Mouse (Mus musculus) NIH3T3 (cell line): ENCODE measurements at regions not wholly inside any gene's neighbourhood (a gene's known extent, or its start where the extent isn't known, plus 50 kb on each side); places are given as distances from the start of the nearest gene placed in this dataset.

Source experiments
- DNase-seq: peaks from one replicate; pipeline ENCODE4 v3.0.0-alpha.2; 2012; ENCODE audit warnings: low read depth

DNA sequence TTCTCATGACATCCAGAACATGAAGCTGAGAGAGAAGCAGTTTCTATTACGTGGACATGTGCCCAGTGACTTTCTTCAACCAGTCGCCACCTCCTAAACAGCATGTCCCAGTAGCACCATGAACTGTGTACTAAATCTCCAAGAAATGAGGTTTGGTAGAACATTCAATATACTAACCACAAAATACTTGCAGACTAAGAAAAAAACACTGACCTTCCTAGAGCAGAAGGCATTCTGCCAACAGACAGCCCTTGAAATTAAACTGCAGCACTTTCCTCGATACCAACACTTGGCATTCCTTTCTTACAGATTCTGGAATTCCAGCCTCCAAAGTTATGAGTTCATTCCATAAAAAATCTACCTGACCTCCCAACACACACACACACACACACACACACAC lies 166.6 kb downstream of the Atp6ap1l start:
- peak; percentile 63 for DNase-seq

DNA sequence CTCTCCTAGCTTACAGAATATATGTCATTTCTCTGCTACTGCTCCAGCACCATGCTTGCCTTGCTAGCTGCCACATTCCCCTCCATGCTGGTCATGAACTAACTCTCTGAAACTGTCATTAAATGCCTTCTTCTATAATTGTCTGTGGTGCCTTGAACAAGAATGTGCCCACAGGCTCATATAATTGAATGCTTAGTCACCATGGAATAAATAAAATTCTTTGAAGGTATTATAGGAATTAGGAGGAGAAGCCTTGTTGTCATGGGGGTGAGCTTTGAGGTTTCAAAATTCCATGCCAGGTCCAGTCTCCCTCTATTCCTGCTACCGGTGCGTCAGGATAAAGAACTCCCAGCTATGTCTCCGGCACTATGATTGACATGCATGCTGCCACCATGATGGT lies 171.9 kb downstream of the Atp6ap1l start:
- no peak for DNase-seq

DNA sequence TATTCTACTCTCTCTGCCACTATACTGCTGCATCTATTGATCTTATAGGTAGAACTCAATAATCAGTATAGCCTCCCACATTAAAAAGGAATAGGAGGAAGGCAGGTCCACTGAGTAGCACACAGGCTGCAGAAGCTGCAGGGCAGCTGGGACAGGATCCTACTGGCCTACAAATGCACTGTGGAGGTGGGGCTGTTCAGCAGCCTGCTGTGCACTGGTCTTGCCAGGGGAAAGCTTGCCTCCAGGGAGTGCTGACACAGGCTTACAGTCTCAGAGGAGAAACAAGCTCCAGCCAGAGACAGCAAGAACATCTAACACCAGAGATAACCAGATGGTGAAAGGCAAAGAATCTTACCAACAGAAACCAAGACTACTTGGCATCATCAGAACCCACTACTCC lies 176.1 kb downstream of the Atp6ap1l start:
- DNase-seq, result peak; percentile 32

DNA sequence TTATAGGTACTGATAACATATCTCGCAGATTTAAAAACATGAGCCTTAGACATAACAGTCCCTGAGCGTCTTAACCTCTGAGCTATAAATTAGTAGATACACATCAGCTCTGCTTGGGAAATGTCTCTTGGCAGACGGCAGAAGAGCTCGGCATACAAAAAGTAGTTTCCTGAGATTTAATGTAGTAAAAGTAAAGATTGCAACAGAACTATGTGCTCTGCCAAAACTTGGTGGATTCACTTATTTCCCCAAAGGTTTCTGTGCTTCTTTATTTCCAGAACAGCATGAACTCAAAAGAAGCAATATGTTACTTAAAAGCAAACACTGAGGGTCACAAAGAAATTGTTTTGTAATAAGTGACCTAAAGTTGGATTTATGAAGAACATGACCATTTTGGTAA lies 177.3 kb downstream of the Atp6ap1l start:
- peak; percentile 68 for DNase-seq

DNA sequence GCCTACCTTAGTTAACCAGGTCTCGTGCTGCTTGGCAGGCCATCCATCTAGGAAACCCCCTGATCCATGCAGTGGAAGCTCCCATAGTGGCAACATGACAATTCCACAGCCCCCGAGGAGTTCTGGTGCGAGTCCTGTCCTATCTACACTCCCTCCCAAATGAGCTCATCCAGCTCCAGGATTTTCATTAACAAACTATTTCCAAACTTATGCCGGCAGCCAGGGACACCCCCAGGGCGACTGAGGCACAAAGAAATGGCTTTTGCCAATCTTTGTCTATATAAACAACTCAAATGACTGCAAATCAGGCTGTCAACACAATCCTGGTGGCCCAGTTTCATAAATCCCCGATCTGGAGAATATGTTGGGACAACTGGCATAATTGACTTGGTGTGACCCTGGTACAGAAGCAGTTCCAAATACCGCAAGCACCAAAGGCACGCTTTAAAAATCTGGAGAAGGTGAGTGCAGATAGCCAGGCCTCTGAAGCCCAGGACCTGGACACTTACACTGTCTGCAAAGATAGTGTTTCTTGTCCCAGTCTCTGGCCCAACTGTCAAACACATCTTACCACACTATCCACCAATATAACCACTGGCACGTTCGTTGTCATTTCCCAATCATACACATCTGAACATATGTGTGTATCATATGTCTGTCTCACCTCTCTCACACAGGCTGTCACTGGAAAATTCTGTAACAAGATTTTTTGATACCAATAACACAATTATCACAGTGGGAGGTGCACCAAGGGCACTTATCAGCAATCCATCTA lies 179.9 kb downstream of the Atp6ap1l start:
- no peak for DNase-seq

DNA sequence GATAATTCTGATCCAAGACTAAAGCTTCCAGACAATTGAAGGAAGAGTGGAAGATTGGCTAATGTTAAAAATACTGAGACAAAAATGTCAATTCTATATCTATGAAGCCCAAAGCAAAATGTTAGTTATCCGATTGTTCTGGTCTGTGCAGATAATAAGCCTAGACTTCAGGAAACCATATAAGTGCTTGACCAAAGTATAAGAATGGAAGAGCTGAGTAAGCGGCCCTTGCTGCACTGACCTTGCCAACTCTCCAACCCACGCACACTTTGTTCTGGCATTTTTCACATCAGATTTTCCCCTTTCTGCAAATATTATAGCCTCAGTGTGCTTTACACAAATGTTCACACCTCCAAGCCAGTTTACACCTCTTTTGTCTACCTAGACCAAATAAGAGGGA lies 180.6 kb downstream of the Atp6ap1l start:
- no peak for DNase-seq

DNA sequence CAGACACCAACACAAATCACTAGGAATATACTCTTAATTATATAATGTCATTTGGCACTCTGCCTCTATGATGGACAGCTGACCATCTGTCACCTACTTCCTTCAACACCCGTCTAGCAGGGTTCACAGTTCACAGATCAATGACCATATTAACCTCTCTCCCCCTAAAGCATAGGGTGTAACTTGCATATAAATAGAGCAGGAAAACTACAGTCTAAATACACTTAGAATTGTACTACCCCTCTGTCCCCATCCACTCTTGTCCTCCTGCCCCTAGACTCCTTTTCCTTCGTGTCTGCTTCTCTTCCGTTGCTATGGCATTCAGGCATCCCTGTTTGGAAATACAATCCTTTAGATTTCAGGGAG lies 181.6 kb downstream of the Atp6ap1l start:
- DNase-seq, result no peak

DNA sequence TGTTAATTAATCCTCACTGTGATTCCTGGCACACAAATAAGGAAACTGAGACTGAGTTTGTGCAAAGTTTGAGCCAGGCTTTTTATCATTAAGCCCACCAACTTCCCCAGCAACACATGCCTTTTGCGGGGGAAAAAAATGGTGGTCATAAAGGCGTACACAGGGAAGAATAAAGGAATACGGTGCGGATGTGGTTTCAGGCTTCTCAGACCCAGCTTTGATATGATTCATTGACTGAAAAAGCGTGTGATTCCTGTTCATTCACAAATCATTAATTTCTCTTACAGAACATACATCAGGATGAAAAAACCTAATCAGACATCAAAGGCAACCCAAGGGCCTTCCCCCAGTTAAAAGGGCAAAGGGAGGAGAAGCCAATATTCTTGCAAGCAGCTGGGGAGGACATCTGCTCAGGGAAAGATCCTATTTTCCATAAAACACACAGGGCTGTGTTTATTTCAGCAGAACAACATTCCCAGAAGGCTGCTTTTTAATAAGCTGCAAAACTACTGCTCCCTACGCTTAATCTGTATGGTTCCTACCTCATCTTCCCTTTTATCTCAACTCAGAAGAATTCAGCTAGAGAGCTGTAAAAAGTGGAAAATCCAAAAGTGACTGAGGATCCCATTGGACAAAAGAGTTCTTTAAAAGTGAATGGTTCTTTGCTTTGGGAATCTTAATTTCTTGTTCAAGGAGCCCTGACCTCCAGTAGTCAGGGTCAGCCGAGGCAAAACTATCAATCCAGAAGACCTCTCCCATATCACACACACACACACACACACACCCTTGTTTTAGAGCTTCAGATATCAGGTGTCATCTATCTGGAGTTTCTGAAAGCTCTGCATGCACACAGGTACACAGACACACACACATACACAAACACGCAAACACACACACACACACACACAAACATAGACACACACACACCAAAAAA lies 182.3 kb downstream of the Atp6ap1l start:
- no peak for DNase-seq

DNA sequence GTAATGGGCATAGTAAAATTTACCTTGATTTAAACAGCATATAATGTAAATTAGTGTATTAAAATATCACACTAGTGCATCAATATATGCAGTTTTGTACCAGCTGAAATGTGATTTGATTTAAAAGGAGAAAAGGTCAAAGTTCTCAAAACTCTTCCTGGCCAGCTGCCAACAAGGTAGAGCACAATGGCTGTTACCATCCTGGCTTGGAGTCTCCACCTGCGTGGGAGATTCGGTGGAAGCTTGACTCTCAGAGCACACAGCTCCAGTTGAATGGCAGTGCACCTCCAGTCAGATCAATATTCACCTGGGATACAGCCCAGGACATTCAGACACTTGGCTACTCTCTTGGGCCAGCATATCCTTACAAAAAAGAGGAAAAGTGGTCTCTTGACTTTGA lies 220.8 kb downstream of the Atp6ap1l start:
- DNase-seq, result no peak

DNA sequence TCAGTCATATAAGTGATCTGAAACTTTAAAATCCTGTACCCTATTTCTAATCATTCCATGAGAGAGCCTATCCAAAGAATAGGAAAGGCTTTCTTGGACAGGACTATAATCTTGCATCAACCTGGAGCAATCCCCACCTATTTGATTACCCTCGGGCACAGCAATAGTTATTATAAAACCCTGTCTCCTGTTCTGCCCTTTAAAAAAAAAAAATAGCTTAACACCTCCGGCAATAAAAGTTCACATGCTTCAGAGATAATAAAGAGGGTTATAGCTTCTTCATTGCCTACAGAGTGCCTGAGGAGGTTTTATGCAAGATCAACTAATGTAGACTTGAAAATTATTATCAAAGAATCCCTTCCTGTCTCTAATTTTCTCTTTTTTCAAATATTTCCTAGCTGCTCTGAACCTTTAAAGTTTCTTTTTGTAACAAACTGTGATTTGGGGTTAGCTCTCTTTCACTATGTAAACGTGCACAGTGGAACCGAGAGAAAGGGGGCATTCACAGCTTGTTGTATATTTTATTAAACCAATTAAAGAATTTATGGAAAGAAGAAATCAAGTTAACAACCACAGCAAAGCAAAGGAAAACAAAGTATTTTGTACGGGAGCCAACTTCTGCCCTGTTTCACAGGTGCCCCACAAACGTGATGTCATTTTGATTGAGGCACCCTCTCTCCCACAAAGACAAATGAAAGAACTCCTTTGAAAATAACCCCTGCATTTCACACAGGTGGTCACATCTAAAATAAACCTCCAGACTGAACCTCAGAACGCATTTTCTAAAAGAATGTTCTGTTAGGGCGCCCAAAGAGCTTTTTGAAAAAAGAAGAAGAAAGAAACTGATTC lies 225.8 kb downstream of the Atp6ap1l start:
- DNase-seq, result no peak

DNA sequence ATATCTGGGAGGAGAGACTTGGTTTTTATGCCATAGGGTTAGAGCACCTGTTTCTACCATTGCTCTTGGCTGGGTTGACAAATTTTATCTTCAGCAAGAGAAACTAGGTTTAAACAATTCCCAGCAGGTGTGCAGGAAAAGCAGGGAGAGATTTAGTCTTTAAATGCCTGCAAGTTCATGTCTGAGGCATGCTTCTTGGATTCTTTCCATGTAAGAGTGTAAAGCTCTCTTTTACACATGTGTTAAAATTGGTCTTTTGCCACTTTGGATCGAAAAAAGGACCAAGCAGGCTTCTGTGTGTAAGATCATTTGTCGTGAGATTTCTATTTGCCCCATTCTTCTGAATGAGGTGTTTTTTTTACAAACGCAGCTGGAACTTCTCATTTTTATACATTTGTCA lies 231.3 kb downstream of the Atp6ap1l start:
- DNase-seq, result no peak

DNA sequence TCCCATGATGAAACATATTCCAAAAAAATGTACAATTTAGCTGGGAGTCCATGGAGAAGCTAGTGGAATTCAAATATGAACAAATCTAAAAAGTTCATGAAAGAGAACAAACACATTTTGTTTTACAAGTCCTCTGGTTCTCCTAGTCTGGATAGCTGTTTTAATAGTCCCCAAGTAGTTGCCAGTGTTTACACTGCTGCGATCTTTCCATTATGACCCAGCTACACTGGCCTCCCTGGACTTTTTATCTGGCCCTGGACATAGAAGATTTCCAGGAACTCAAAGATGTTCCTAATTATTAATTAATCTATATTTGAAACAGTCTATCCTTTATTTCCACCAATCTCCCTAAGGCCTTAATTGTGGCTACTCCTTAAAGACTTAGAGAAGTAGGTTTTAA lies 232.1 kb downstream of the Atp6ap1l start:
- no peak for DNase-seq

DNA sequence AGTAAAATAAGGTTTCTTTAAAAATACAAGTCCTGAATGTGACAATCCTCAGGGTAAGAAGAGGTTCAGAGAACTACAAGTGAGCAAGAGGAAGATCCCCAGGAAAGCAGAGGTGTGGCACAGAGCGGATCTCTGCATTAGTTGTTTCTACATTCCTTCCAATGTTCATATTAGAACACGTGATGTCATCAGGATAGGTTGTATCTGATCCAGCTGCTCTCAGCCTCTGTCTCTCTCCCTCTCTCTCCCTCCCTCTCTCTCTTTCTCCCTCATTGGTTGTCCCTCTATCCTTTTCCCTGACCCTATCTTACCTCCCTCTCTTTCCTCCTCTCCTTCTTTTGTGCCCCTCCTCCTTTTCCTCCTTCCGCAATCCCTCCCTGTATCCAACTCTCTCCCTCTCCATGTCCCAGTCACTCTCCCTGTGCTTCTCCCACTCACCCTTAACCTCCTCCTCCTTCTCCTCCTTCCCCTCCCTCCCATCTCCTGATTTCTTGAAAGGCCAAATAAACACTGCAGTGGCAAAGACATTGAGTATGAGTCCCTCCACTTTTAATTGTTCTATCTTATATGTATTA lies 243.5 kb downstream of the Atp6ap1l start:
- no peak for DNase-seq

DNA sequence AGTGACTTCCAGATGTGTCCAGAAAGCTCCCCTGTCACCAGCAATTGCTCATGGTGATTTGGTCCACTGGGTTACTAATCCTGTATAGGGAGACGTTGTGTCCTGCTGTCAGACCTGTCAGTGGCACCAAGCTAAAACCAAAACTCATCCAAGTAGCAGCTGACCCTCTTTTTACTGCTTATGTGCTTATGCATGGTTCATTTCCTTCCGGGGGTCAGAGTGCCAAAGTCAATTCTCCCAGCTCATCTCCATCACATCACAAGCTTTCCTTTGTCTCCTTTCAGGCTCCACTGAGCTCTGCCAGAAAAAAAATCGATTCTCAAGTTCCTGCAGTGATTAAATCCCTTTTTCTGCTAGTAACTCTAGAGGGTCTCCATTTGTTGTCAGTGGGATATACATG lies 244.2 kb downstream of the Atp6ap1l start:
- DNase-seq, result no peak

DNA sequence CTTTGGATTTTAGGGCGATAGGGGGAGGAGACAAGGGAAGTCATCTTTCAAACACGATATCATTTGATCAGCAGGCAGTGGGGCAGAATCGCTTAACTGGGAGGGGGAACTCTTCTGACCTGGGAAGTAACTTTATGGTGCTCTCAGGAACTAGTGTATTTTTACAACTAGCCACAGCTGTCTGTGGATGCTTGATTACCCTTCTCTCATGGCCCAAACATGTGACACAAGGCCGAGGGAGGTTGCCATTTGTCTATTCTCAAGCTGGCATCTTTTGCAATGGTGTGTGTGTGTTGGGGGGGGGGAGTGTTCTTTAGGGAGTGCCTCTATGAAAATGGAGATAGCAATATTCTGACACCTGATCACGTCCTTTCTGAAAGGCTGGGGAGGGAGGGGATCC lies 246.1 kb downstream of the Atp6ap1l start:
- no peak for DNase-seq

DNA sequence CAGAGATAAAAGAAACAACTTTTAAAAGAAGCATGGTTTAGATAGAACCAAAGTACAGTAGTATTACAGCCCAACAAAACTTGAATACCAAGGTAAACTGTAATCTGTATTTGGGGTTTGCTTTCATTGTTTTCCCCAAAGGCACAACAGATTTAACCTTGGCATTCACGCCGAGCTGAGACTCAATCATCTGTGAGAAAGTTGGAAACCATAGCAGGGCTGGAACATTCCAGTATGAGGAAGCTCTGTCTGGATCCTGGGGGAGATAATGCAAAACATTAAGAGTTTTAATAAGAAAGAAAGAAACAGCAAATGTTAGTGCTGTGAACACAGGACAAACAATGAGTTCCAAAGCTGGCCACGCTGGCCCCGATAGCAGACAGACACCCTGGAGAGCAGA lies 258.8 kb downstream of the Atp6ap1l start:
- DNase-seq, result no peak

DNA sequence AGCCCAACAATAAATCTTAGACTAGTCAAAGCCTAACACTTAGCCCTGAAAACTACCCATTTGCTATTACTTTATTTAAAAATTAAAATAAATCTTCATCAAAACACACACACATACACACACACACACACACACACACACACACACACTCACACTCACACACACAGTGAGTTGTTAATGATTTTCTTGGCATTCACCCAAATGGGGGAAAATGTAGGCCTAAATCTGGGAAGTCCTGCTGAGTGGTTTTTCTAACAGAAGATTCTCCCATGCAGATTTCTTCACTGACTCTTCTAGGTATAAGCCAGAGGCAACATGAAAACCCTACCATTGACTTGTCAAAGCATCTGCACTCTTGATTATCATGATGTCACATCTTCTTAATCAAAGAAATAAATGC lies 260.9 kb downstream of the Atp6ap1l start:
- peak; percentile 11 for DNase-seq

DNA sequence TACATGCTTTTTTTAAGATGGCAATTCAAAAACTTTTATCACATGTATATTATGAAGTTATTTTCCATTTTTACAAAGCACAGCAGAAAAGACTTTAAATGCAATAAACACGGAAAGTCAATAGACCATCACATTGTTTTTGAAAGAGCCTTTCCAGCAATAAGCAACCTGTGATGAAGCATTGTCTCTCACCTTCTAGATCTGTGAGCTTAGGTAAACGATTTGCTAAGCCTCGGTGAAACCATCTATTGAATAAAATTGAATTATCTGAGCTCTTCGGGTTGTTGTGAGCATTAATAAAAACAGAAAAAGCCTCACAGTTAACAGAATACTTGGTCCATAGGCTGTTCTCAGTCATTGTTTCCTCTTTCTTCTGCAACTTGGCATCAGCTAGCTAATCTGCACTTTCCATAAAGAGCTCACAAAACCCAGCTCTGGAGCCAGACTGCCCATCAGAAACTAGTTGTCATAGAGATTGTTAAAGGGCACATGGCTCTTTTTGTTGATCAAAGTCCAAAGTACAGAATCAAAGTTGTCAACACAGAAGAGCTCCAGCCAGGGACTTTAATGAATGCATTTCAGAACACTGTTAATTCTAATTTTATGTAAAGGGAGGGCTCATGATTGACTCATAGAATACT lies 261.5 kb downstream of the Atp6ap1l start:
- peak; percentile 50 for DNase-seq

DNA sequence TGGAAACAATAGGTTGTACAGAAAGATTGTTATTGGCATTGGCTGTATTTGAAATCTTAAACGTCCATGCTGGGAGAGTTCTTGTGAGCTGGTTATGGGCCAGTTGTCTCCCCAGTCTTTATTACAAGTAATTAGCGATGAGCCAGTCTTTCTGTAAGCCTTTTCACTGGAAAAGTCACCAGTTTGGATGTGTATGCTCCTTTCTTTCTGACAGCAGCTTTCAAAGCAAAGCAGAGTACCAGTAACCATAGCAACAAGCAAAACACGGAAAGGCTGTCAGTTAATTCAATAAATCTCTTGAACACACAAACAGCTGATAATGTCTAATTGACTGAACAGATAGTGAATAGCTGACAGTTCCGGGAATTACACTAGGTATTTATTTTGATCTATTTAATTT lies 262.0 kb downstream of the Atp6ap1l start:
- DNase-seq, result no peak

DNA sequence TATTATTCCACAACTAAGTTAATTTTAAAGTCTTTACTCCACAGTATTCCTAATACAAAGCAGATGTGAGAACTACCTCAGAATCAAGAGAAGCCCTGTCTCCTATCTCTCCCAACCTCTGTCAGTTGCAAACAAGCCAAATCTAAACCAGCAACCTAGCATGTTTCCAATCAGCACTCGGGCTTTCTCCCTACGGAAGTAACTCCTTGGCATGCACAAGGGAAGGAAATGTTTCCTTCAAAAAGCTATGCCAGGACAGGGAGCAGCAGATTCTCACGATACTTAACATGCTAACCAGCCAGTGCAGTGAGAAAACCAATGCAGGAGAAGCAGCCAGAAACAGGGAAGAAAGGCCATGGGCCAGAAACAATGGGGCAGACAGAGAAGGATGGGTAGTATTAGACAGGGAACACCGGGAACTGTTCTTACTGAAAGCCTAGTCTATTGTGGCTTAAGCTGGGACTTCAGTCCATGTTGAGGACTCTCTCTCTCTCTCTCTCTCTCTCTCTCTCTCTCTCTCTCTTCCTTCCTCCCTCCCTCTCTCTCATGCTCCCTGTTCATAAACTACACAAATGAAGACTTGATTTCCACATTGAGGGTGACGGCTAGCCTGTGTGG lies 262.8 kb downstream of the Atp6ap1l start:
- peak; percentile 58 for DNase-seq
